Mouse (Mus musculus) inflammation-experienced regulatory T-cells (primary cell): ENCODE results near the gene Tldc1. TPM values are rescaled to one million over a fixed set of nuclear protein-coding genes. Genes with fewer than 3 reads are reported as not detected.

ENCODE experiments used
- polyA plus RNA-seq, 2 experiments: library from polyadenylated mRNA; unstranded; fragments of 100-300 nt; shearing (Covaris generic); gene quantifications; one replicate each; pipeline ENCODE4 v1.2.1; 2017

The Tldc1 gene
- polyA plus RNA-seq = 10 to 100 TPM in 1 of 2 experiments, 1 to 10 TPM in 1; 8.6 to 10.9 TPM

GRCm38 (mm10) chr8:119778263-119778662 is at the start of gene Tldc1:
Gene Tldc1 (minus strand): TSS chr8:119778416.

Other genes with a start within 250 kb of the Tldc1 start
- 10 to 100 TPM; 78.1 to 93.0 TPM for gene Mbtps1, start 219.7 kb downstream of the Tldc1 start, polyA plus RNA-seq
- gene Hsdl1, start 203.2 kb downstream of the Tldc1 start, polyA plus RNA-seq = 100 to 1,000 TPM in 1 of 2 experiments, 10 to 100 TPM in 1; 81.4 to 119 TPM
- not detected for gene Dnaaf1, start 203.2 kb downstream of the Tldc1 start, polyA plus RNA-seq
- gene Taf1c, start 173.2 kb downstream of the Tldc1 start, polyA plus RNA-seq = 10 to 100 TPM; 25.8 to 37.0 TPM
- gene Adad2, start 165.7 kb downstream of the Tldc1 start, polyA plus RNA-seq = under 1 TPM in 1 of 2 experiments, not detected in 1; 0.87 TPM
- 1 to 10 TPM in 1 of 2 experiments, not detected in 1; 1.1 TPM for gene Kcng4, start 142.7 kb downstream of the Tldc1 start, polyA plus RNA-seq
- gene Wfdc1, start 112.1 kb downstream of the Tldc1 start, polyA plus RNA-seq = not detected
- under 1 TPM; 0.10 to 0.16 TPM for gene Atp2c2, start 78.4 kb downstream of the Tldc1 start, polyA plus RNA-seq
- 100 to 1,000 TPM; 339 to 362 TPM for gene Cotl1, start 62.1 kb upstream of the Tldc1 start, polyA plus RNA-seq
- 10 to 100 TPM; 22.8 to 27.4 TPM for gene Klhl36, start 83.8 kb upstream of the Tldc1 start, polyA plus RNA-seq
- 10 to 100 TPM; 85.6 to 88.1 TPM for gene Usp10, start 131.9 kb upstream of the Tldc1 start, polyA plus RNA-seq
- 10 to 100 TPM in 1 of 2 experiments, not detected in 1; 14.4 TPM for gene Gm20388, start 132.4 kb upstream of the Tldc1 start, polyA plus RNA-seq
- 1 to 10 TPM in 1 of 2 experiments, under 1 TPM in 1; 0.11 to 3.1 TPM for gene Crispld2, start 214.0 kb upstream of the Tldc1 start, polyA plus RNA-seq